Mouse (Mus musculus): ENCODE results near the gene Gm20388. TPM values are rescaled to one million over a fixed set of nuclear protein-coding genes. Genes with fewer than 3 reads are reported as not detected.

Gm20388 gene
- polyA plus RNA-seq, 1 experiment from 2014 or later, result not detected

DNA sequence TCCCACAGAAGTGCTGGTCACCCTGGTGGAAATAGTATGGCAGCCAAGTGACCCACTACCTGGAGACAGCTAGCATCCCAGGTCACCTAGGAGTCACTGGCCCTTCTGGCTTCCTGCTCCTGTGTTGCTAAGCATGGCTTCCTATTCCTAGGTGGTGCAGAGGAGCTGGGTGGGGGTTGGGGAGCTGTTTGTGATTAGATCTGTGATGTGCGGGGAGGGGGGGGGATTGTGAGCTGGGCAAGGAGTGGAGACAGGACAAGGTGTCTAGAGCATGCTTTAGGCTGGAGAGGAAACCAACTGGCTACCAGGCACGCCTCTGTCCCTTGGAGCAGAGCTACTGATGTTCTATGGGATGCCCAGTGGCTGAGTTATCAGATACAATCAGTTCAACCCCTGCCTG, 561.1 kb downstream of the Gm20388 start:
- H3K36me3 ChIP-seq, result no peaks in the 10 kb centered on the region
- 43% methylated on average over 2 of the region's 2 CpGs for WGBS
- peak overlapping the region; percentile 40 for H3K4me2 ChIP-seq
- peak overlapping the region; percentile 50; the same call in 1 of the 2 replicates for H3K27ac ChIP-seq
- peaks cover 60% of the 10 kb centered on the region for H3K4me1 ChIP-seq (replicated peaks)
- no peak for ATAC-seq (replicated peaks; ENCODE audit: insufficient number of reproducible peaks, insufficient read depth, low FRiP score, low read depth)
- H3K9ac ChIP-seq, result no peak overlapping the region
- no peaks in the 10 kb centered on the region for H3K9me3 ChIP-seq (replicated peaks)
- H3K27me3 ChIP-seq, result 0 out of 2 replicates have a peak, but pooled peaks cover 2% of the 10 kb centered on the region
- no peak overlapping the region for H3K4me3 ChIP-seq

DNA sequence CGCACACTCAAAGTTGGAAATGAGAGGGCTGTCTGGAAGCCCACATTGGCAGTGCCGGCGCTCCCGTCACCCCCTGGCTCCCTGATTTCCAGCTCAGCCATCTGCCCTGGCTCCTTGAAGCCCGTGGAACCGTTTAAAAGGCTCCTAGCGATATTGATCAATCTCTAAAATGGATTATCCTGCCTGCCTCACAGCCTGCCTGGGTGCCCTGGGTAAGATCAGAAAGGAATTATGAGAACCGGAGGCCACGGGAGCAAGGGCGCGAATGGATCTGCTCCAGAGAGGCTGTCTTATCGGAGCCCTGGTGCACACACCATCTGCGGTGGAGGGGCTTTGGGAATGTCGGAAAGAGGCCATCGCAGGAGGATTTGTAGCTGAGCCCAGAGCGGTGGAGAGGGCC, 561.6 kb downstream of the Gm20388 start:
- peak overlapping the region; percentile 50 for H3K27ac ChIP-seq
- 19% methylated on average over 16 of the region's 16 CpGs for WGBS
- H3K36me3 ChIP-seq, result no peaks in the 10 kb centered on the region
- H3K9ac ChIP-seq, result no peak overlapping the region; the same call in 1 of the 2 replicates
- H3K27me3 ChIP-seq, result 0 out of 2 replicates have a peak, but pooled peaks cover 2% of the 10 kb centered on the region
- no peaks in the 10 kb centered on the region for H3K9me3 ChIP-seq (replicated peaks)
- no peak overlapping the region for H3K4me3 ChIP-seq
- H3K4me2 ChIP-seq, result peak overlapping the region; percentile 40
- ATAC-seq (replicated peaks; ENCODE audit: insufficient number of reproducible peaks, insufficient read depth, low FRiP score, low read depth), result 0 out of 2 replicates have a peak, but pooled peaks have one; percentile 3
- peaks cover 60% of the 10 kb centered on the region for H3K4me1 ChIP-seq (replicated peaks)

GRCm38 (mm10) chr8:120473729-120474364, 563.2 kb downstream of the Gm20388 start:
- H3K27ac ChIP-seq, result no peak overlapping the region

DNA sequence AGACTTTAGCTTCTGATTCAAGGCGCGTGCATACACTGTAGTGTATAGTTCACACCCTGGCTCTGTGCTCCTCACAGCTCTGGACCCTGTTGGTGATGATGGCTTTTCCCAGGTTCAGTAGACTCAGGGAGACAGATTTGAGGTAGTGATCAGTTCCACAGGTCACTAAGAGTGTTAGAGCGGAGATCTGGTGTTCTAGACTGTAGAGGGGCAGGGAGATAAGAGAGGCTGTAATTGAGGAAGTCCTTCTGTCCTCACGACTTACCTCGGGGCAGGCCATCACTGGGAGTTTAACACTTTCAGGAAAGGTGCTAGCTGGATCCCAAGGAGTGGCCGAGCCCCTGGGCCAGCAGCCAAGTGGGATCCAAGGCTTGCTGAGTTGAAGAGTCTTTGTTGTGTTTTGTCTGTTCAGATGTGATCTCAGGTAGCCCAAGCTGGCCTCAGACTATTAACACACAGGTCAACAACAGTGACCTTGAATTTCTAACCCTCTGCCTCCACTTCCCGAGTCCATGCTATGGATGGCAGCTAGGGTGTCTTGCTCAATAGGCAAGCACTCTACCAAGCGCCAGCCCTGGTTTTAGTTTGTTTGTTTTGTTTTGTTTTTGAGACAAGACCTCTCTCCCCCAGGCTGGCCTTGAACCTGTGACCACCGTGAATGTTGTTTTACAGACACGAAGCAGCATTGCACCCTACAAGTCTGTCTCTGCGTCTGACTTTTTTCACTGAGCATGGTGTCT, 564.0 kb downstream of the Gm20388 start:
- Histone ChIP-seq H3K9ac (no peak overlapping the region), H3K27ac (0 out of 2 replicates have a peak overlapping the region, but pooled peaks have one; percentile 38), H3K4me2 (no peak overlapping the region), H3K36me3 (no peaks in the 10 kb centered on the region), H3K9me3 (replicated peaks) (no peaks in the 10 kb centered on the region), H3K4me1 (replicated peaks) (peaks cover 60% of the 10 kb centered on the region), H3K27me3 (no peaks in the 10 kb centered on the region), H3K4me3 (no peak overlapping the region)
- WGBS, result 67% methylated on average over 11 of the region's 11 CpGs
- no peak for ATAC-seq (replicated peaks; ENCODE audit: insufficient number of reproducible peaks, insufficient read depth, low FRiP score, low read depth)

More at GRCm38 (mm10) chr8:120473729-120474364, 563.2 kb downstream of the Gm20388 start:
- H3K27me3 ChIP-seq, result no peaks in the 10 kb centered on the region
- 0 out of 2 replicates have a peak, but pooled peaks have one; percentile 10 for ATAC-seq (replicated peaks; ENCODE audit: insufficient number of reproducible peaks, insufficient read depth, low FRiP score, low read depth)
- no peaks in the 10 kb centered on the region for H3K9me3 ChIP-seq (replicated peaks)
- peaks cover 60% of the 10 kb centered on the region for H3K4me1 ChIP-seq (replicated peaks)
- no peaks in the 10 kb centered on the region for H3K36me3 ChIP-seq
- H3K4me2 ChIP-seq, result no peak overlapping the region
- H3K4me3 ChIP-seq, result no peak overlapping the region
- WGBS, result 82% methylated on average over 13 of the region's 13 CpGs
- no peak overlapping the region for H3K9ac ChIP-seq

GRCm38 (mm10) chr8:120475462-120476201, 565.0 kb downstream of the Gm20388 start:
- H3K9me3 ChIP-seq (replicated peaks), result no peaks in the 10 kb centered on the region
- no peak overlapping the region for H3K4me3 ChIP-seq
- WGBS, result 51% methylated on average over 10 of the region's 10 CpGs
- H3K27me3 ChIP-seq, result no peaks in the 10 kb centered on the region
- H3K36me3 ChIP-seq, result no peaks in the 10 kb centered on the region
- H3K4me1 ChIP-seq (replicated peaks), result peaks cover 60% of the 10 kb centered on the region
- H3K4me2 ChIP-seq, result no peak overlapping the region
- H3K27ac ChIP-seq, result peak overlapping the region; percentile 38; the same call in 1 of the 2 replicates
- no peak overlapping the region for H3K9ac ChIP-seq
- ATAC-seq (replicated peaks; ENCODE audit: insufficient number of reproducible peaks, insufficient read depth, low FRiP score, low read depth), result peak; percentile 33

DNA sequence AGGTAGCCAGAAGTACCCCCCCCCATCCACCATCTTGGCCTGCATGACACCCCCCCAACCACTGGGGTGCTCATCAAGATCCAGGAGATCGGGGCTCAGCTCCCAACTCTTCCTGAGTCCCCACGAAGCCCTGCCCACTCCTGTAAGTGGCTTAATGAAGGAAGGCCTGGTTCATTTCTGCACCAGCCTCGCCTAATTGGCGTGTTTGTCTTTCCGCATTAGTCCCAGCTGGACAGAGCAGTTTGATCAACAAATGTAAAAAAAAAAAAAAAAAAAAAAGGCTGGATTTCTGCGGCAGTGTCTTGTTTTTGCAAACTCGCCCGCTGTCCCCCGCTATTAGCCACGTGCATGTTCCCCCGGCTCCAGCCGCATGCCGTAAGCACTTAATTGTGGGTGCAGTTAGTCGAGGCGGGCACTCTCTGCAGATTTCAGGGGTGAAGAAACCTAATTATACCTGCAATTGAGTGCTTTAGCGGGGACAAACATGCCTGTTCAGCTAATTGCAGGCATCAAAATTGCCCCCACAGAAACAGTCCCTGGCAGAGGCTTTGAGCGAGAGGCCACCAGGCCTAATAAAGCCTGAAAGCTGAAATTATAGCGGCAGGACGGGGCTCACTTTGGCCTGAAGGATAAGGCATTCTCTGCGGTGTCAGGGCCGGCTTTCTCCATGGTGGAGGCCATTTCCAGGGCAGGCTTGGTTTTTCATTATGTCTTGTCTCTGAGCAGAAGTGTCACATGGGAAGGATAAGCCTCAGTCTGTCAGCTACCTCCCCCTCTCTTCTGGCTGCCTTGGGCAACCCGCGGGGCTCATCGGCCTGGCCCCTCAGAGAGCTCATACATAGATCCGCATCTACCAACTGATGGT, 566.3 kb downstream of the Gm20388 start:
- no peaks in the 10 kb centered on the region for H3K36me3 ChIP-seq
- WGBS, result 71% methylated on average over 25 of the region's 25 CpGs
- no peaks in the 10 kb centered on the region for H3K27me3 ChIP-seq
- H3K27ac ChIP-seq, result no peak overlapping the region
- no peak for ATAC-seq (replicated peaks; ENCODE audit: insufficient number of reproducible peaks, insufficient read depth, low FRiP score, low read depth)
- no peak overlapping the region for H3K4me3 ChIP-seq
- no peak overlapping the region for H3K4me2 ChIP-seq
- peaks cover 49% of the 10 kb centered on the region for H3K4me1 ChIP-seq (replicated peaks)
- H3K9ac ChIP-seq, result no peak overlapping the region
- no peaks in the 10 kb centered on the region for H3K9me3 ChIP-seq (replicated peaks)

DNA sequence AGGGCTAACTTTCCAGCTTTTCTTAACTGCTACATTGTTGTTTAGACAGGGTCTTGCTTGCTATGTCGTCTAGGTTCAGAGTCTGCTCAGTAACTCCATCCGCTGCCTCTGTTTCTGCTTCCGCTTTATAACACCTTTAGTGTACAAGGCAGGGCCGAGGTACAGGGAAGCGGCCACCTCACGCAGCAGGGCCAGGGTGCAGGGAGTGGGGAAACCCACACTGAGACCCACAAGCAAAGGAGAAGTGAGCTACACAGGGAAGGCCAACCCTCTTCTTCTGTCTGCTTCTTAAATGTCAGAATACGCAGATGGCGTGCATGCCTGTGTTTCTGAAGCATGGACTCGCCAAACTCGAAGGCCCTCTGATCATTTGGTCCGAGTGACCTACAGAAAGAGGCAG, 568.1 kb downstream of the Gm20388 start:
- no peak overlapping the region for H3K9ac ChIP-seq
- no peak overlapping the region for H3K4me2 ChIP-seq
- H3K36me3 ChIP-seq, result no peaks in the 10 kb centered on the region
- peaks cover 36% of the 10 kb centered on the region for H3K4me1 ChIP-seq (replicated peaks)
- WGBS, result 89% methylated on average over 11 of the region's 11 CpGs
- no peak overlapping the region for H3K27ac ChIP-seq
- H3K9me3 ChIP-seq (replicated peaks), result no peaks in the 10 kb centered on the region
- ATAC-seq (replicated peaks; ENCODE audit: insufficient number of reproducible peaks, insufficient read depth, low FRiP score, low read depth), result no peak
- H3K27me3 ChIP-seq, result no peaks in the 10 kb centered on the region
- H3K4me3 ChIP-seq, result no peak overlapping the region

DNA sequence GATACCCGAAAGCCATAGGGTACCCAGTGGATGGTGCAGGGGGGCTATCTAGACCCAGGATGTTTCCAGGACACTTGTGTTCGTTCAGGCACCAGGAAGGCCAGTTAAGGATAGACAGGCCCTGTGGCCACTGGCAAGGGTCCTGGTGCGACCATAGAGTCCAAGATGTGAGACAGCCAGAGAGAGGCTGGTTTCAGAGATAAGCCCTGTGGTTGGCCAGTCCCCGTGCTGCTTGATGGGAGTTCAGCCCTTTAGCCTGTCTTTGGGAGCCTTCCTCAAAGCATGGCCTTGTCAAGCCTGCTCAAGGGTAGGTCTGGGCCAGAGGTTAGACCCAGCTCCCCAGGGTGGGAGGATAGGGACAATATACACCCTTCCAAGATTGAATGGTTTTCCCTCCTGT, 569.0 kb downstream of the Gm20388 start:
- Histone ChIP-seq H3K27ac (no peak overlapping the region), H3K4me1 (replicated peaks) (peaks cover 36% of the 10 kb centered on the region), H3K9me3 (replicated peaks) (no peaks in the 10 kb centered on the region), H3K4me2 (no peak overlapping the region), H3K27me3 (no peaks in the 10 kb centered on the region), H3K36me3 (no peaks in the 10 kb centered on the region), H3K4me3 (no peak overlapping the region), H3K9ac (no peak overlapping the region)
- 77% methylated on average over 4 of the region's 4 CpGs for WGBS
- no peak for ATAC-seq (replicated peaks; ENCODE audit: insufficient number of reproducible peaks, insufficient read depth, low FRiP score, low read depth)

- no peaks in the 10 kb centered on the region for H3K27me3 ChIP-seq
- 78% methylated on average over 9 of the region's 9 CpGs for WGBS
- H3K9me3 ChIP-seq (replicated peaks), result no peaks in the 10 kb centered on the region
- no peak overlapping the region for H3K27ac ChIP-seq
- no peaks in the 10 kb centered on the region for H3K36me3 ChIP-seq
- no peak overlapping the region for H3K4me2 ChIP-seq
- no peak overlapping the region for H3K9ac ChIP-seq
- peaks cover 36% of the 10 kb centered on the region for H3K4me1 ChIP-seq (replicated peaks)
- H3K4me3 ChIP-seq, result no peak overlapping the region
- no peak for ATAC-seq (replicated peaks; ENCODE audit: insufficient number of reproducible peaks, insufficient read depth, low FRiP score, low read depth)
Observed at GRCm38 (mm10) chr8:120482015-120482689, 571.5 kb downstream of the Gm20388 start.

DNA sequence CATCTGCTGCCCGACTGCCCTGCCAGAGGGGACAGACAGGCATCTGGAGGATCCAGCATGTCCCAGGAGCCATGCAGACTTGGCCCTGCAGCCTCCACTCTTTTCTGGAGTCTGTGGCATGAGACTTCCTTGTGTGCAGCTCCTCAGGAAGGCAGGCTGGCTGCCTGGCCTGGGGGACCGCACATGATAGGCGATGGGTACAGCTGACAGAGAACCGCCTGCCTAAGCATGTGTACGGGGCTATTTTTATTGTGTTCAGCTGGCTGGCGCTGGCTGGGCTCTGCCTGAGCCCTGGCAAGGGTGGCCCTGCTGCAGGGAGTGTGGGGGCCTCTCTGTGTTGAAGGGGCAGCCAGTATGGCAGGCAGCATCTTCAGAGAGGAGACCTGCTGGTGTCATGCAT, 573.8 kb downstream of the Gm20388 start:
- Histone ChIP-seq H3K4me3 (no peak overlapping the region), H3K4me2 (no peak overlapping the region), H3K4me1 (replicated peaks) (peaks cover 37% of the 10 kb centered on the region), H3K9me3 (replicated peaks) (no peaks in the 10 kb centered on the region), H3K9ac (peak overlapping the region; percentile 26; the same call in 1 of the 2 replicates), H3K36me3 (no peaks in the 10 kb centered on the region), H3K27ac (peak overlapping the region; percentile 74), H3K27me3 (no peaks in the 10 kb centered on the region)
- ATAC-seq (replicated peaks; ENCODE audit: insufficient number of reproducible peaks, insufficient read depth, low FRiP score, low read depth), result peak; percentile 48
- 27% methylated on average over 6 of the region's 6 CpGs for WGBS
